Comparison of ENCODE assay signal across 12 mouse cellular contexts in the genomic region with DNA sequence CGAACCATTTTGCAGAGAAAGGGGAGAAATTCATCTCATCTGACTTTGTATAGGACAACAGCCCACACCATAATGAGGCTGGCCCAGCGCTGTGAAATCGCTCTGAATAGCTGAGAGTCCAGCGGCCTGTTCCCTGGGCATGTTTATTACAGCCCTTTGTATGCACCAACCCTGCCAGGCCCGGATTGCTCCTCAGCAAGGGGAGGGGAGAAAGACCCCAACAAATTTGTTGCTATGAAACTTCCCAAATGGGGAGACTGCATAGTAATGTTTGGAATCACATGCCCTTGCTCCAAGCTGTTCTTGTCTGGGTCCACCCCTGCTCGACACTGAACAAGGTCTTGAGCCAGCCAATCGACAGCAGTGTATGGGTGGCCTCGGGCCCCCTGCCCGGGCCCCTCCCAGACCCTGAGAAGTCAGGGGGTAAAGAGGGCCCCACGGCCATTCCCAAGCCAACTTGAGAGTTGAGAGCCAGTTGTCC.
DNase-seq lines count a peak whose midpoint lies in the region; ATAC-seq lines count a peak whose summit lies in the region.
"Had no signal": no experiment of that assay in that cellular context is flagged by ENCODE, and none has a peak within 500 bp of the region (broad histone marks: within the 10 kb centered on the region; RNA-seq: fewer than 3 reads in every experiment).

No protein-coding gene starts in this region.

- peaks cover 14% of the 10 kb centered on the region; the same call in 1 of the 2 replicates for H3K27me3 ChIP-seq in forebrain, embryonic 12.5 days
- H3K27me3 ChIP-seq in limb, embryonic 10.5 days (ENCODE audit: low read depth, poor library complexity, severe bottlenecking) = peaks cover 41% of the 10 kb centered on the region
- H3K27me3 ChIP-seq in neural tube, embryonic 14.5 days (ENCODE audit: control insufficient read depth, insufficient read depth, low read length) = no peaks in the 10 kb centered on the region

- peaks cover 45% of the 10 kb centered on the region for H3K4me1 ChIP-seq in forebrain, embryonic 12.5 days
- H3K4me1 ChIP-seq in limb, embryonic 10.5 days = peaks cover 36% of the 10 kb centered on the region
- peaks cover 11% of the 10 kb centered on the region; the same call in 1 of the 2 replicates for H3K4me1 ChIP-seq in neural tube, embryonic 14.5 days (ENCODE audit: control insufficient read depth, insufficient read depth, low read length)
- H3K4me1 ChIP-seq: liver, embryonic 12.5 days had no signal

- peak overlapping the region; percentile 83 for H3K27ac ChIP-seq in forebrain, embryonic 12.5 days
- H3K27ac ChIP-seq in limb, embryonic 10.5 days = peak overlapping the region; percentile 37; the same call in 1 of the 2 replicates
- no peak overlapping the region; the same call in 1 of the 2 replicates for H3K27ac ChIP-seq in neural tube, embryonic 14.5 days (ENCODE audit: low read depth, low read length)
- H3K27ac ChIP-seq: embryonic facial prominence, embryonic 13.5 days; kidney, postnatal 0 days; left cerebral cortex, adult 2 months; liver, embryonic 12.5 days had no signal

- ATAC-seq in forebrain, embryonic 12.5 days (ENCODE audit: low FRiP score) = peak; percentile 84
- ATAC-seq in neural tube, embryonic 14.5 days (ENCODE audit: low read depth) = peak; percentile 89
- ATAC-seq: liver, embryonic 12.5 days had no signal

- H3K36me3 ChIP-seq in forebrain, embryonic 12.5 days (replicated peaks) = no peaks in the 10 kb centered on the region
- H3K36me3 ChIP-seq in limb, embryonic 10.5 days = no peaks in the 10 kb centered on the region
- H3K36me3 ChIP-seq in neural tube, embryonic 14.5 days (ENCODE audit: control insufficient read depth, insufficient read depth, low read length) = no peaks in the 10 kb centered on the region
- H3K36me3 ChIP-seq: embryonic facial prominence, embryonic 13.5 days; liver, embryonic 12.5 days had no signal

- WGBS in forebrain, embryonic 12.5 days = 11% methylated on average over 10 of the region's 10 CpGs
- 75% methylated on average over 10 of the region's 10 CpGs for WGBS in limb, embryonic 10.5 days
- 9% methylated on average over 10 of the region's 10 CpGs for WGBS in neural tube, embryonic 14.5 days

- H3K9ac ChIP-seq in forebrain, embryonic 12.5 days = no peak overlapping the region
- H3K9ac ChIP-seq in neural tube, embryonic 14.5 days (replicated peaks; ENCODE audit: low read depth, low read length) = no peak overlapping the region
- H3K9ac ChIP-seq: embryonic facial prominence, embryonic 13.5 days; liver, embryonic 12.5 days had no signal

- H3K4me3 ChIP-seq in forebrain, embryonic 12.5 days (replicated peaks) = no peak overlapping the region
- H3K4me3 ChIP-seq in limb, embryonic 10.5 days = no peak overlapping the region
- H3K4me3 ChIP-seq in neural tube, embryonic 14.5 days (ENCODE audit: low read depth, low read length) = no peak overlapping the region
- H3K4me3 ChIP-seq: embryonic facial prominence, embryonic 13.5 days; left cerebral cortex, adult 2 months; liver, embryonic 12.5 days had no signal

- no peaks in the 10 kb centered on the region for H3K9me3 ChIP-seq in forebrain, embryonic 12.5 days
- no peaks in the 10 kb centered on the region for H3K9me3 ChIP-seq in limb, embryonic 10.5 days (replicated peaks)
- H3K9me3 ChIP-seq in neural tube, embryonic 14.5 days (ENCODE audit: control insufficient read depth, low read length) = no peaks in the 10 kb centered on the region
- H3K9me3 ChIP-seq: embryonic facial prominence, embryonic 13.5 days; liver, embryonic 12.5 days had no signal

- H3K4me2 ChIP-seq in forebrain, embryonic 12.5 days = no peak overlapping the region; the same call in 1 of the 2 replicates
- no peak overlapping the region for H3K4me2 ChIP-seq in neural tube, embryonic 14.5 days (ENCODE audit: low read depth, low read length)
- H3K4me2 ChIP-seq: embryonic facial prominence, embryonic 13.5 days; liver, embryonic 12.5 days had no signal

- DNase-seq in embryo, embryonic 11.5 days (ENCODE audit: low read depth, low spot score) = peak; percentile 36
- DNase-seq in limb, embryonic 10.5 days (ENCODE audit: low spot score) = no peak
- no peak for DNase-seq in layer of hippocampus, adult 18-20 months (ENCODE audit: low spot score in 2 of 2)
- DNase-seq in thymus, postnatal 0 days (ENCODE audit: low spot score) = no peak
- DNase-seq in layer of hippocampus, adult 9-10 months (ENCODE audit: low spot score) = no peak
- DNase-seq: gastrocnemius, postnatal 25 days had no signal
